Mouse (Mus musculus) forelimb bud, embryonic 11.5 days (tissue): ENCODE results near the gene Mbtps2.

Source experiments
- DNase-seq: peaks from one replicate; pipeline ENCODE4 v3.0.0-alpha.2; 2012; ENCODE audit warnings: low read depth, low spot score

Gene Mbtps2

GRCm38 (mm10) chrX:157501871-157502270 is 96.6 kb downstream of the Mbtps2 start:
- peak; percentile 7 for DNase-seq

GRCm38 (mm10) chrX:157500004-157500403 is 98.5 kb downstream of the Mbtps2 start:
- DNase-seq: no peak

- DNase-seq: no peak
Measured at GRCm38 (mm10) chrX:157493159-157493558, 105.4 kb downstream of the Mbtps2 start.

GRCm38 (mm10) chrX:157491944-157492726 is 106.4 kb downstream of the Mbtps2 start, which contains the start of gene Sms:
Sms (minus strand) TSS chrX:157492287.
- DNase-seq: peak; percentile 52

- no peak for DNase-seq
Measured at GRCm38 (mm10) chrX:157491145-157491935, 107.2 kb downstream of the Mbtps2 start.

- no peak for DNase-seq
Measured at GRCm38 (mm10) chrX:157490769-157491144, 107.8 kb downstream of the Mbtps2 start.

- no peak for DNase-seq
Measured at GRCm38 (mm10) chrX:157489871-157490721, 108.4 kb downstream of the Mbtps2 start.

- DNase-seq: no peak
Measured at GRCm38 (mm10) chrX:157488831-157489230, 109.7 kb downstream of the Mbtps2 start.

- DNase-seq: no peak
Measured at GRCm38 (mm10) chrX:157486765-157487164, 111.8 kb downstream of the Mbtps2 start.
